Mouse (Mus musculus) erythroblast, embryonic 14.5 days (primary cell): ENCODE data around the gene Lhx9.

Experiments
- GATA1 ChIP-seq: IDR thresholded peaks from 2 replicates; pipeline ENCODE4 v1.6.1; 2012; ENCODE audit warnings: low read length, inconsistent platforms, mixed read lengths
- TAL1 ChIP-seq: IDR thresholded peaks from 3 replicates; pipeline ENCODE4 v1.6.1; 2012; ENCODE audit warnings: low read length, inconsistent platforms, mixed read lengths

GRCm38 (mm10) chr1:138839291-138839690, 9.1 kb downstream of the Lhx9 start:
- TF ChIP-seq GATA1 = no peak
- no peak for TF ChIP-seq TAL1
